Mouse (Mus musculus) embryonic facial prominence, embryonic 11.5 days (tissue): ENCODE data around the gene Olfr25. TPM values are rescaled to one million over a fixed set of nuclear protein-coding genes. Genes with fewer than 3 reads are reported as not detected.

Experiments
- ATAC-seq: fragments of 200-750 bp; cut with Nextera tagmentation; replicated peaks from 2 replicates; pipeline ENCODE4 v1.8.0; 2017; ENCODE audit warnings: low read depth; ENCODE audit not compliant: insufficient number of reproducible peaks, low FRiP score, low TSS enrichment
- DNase-seq: peaks from one replicate; pipeline ENCODE4 v3.0.0-alpha.2; 2015; ENCODE audit warnings: low spot score
- H3K27ac ChIP-seq: fragments of 300-500 bp; sonication (generic); replicated peaks from 2 replicates; pipeline ENCODE4 v1.5.1; 2014; ENCODE audit warnings: mild to moderate bottlenecking, low read depth, low read length, control low read depth
- H3K27me3 ChIP-seq: fragments of 300-500 bp; sonication (generic); 2 replicates; pipeline ENCODE4 v1.6.1; 2014; ENCODE audit warnings: mild to moderate bottlenecking, low read length, moderate library complexity, mixed read lengths; ENCODE audit not compliant: control insufficient read depth, insufficient read depth
- H3K36me3 ChIP-seq: fragments of 300-500 bp; sonication (generic); replicated peaks from 2 replicates; pipeline ENCODE4 v1.6.1; 2014; ENCODE audit warnings: low read depth, mild to moderate bottlenecking, low read length, moderate library complexity, mixed read lengths; ENCODE audit not compliant: control insufficient read depth, insufficient read depth
- H3K4me1 ChIP-seq: fragments of 300-500 bp; sonication (generic); 2 replicates; pipeline ENCODE4 v1.6.1; 2014; ENCODE audit warnings: low read length, mixed read lengths; ENCODE audit not compliant: control insufficient read depth, insufficient read depth
- H3K4me2 ChIP-seq: fragments of 300-500 bp; sonication (generic); 2 replicates; pipeline ENCODE4 v1.6.1; 2014; ENCODE audit warnings: low read depth, mild to moderate bottlenecking, control low read depth, low read length, moderate library complexity
- H3K4me3 ChIP-seq: fragments of 300-500 bp; sonication (generic); 2 replicates; pipeline ENCODE4 v1.5.1; 2014; ENCODE audit warnings: low read depth, low read length, control low read depth
- H3K9ac ChIP-seq: fragments of 300-500 bp; sonication (generic); replicated peaks from 2 replicates; pipeline ENCODE4 v1.6.1; 2014; ENCODE audit warnings: mild to moderate bottlenecking, control low read depth, low read length
- H3K9me3 ChIP-seq: fragments of 300-500 bp; sonication (generic); replicated peaks from 2 replicates; pipeline ENCODE4 v1.6.1; 2016; ENCODE audit warnings: mild to moderate bottlenecking, low read length, inconsistent platforms, mixed read lengths; ENCODE audit not compliant: control insufficient read depth
- WGBS: fragments of 180-500 bp; shearing (Covaris S2); extraction: QIAGEN DNeasy Blood & Tissue Kit; methylation state at CpG from one replicate; pipeline ENCODE4 v1.1.7; 2014; 5-methylcytosine and 5-hydroxymethylcytosine counted together
- polyA plus RNA-seq: library from polyadenylated mRNA; unstranded; fragments of >200 nt; fragmentation: Nextera tagmentation; extraction: Ambion mirVana; gene quantifications from 2 replicates; pipeline ENCODE4 v1.2.1, GENCODE M21; 2014

Olfr25 gene
- not detected in 2 replicates for polyA plus RNA-seq

DNA sequence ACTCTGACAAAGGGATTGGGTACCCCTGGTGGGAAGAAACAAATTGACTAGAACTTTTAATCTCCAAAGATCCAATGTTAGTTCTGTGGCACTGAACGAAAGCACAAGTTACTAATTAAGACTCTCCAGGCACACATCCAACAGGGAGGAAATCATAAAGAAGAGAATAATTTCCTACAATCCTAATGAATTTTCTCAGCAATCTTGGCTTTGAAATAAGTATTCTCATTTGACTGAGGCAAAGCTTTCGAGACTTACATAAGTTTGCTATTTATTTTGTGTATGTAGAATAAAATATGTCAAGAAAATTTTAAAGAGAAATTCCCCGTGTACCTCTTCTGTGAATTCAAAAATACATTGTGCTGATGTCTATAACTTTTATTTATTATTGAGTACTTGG lies at the start of gene Olfr25:
Olfr25 (plus strand) TSS at position 301 of the 400 bp plus-strand sequence.
- Histone ChIP-seq H3K4me3 (no peak within 1 kb of the TSS), H3K9me3 (no peaks in the 10 kb centered on the region), H3K36me3 (no peaks in the 10 kb centered on the region), H3K27me3 (no peaks in the 10 kb centered on the region), H3K27ac (no peak within 1 kb of the TSS), H3K9ac (no peak within 1 kb of the TSS), H3K4me2 (no peak within 1 kb of the TSS), H3K4me1 (no peaks in the 10 kb centered on the region)
- DNase-seq (no peak), ATAC-seq (no peak)
- 84% methylated on average over 3 of the region's 3 CpGs for WGBS

DNA sequence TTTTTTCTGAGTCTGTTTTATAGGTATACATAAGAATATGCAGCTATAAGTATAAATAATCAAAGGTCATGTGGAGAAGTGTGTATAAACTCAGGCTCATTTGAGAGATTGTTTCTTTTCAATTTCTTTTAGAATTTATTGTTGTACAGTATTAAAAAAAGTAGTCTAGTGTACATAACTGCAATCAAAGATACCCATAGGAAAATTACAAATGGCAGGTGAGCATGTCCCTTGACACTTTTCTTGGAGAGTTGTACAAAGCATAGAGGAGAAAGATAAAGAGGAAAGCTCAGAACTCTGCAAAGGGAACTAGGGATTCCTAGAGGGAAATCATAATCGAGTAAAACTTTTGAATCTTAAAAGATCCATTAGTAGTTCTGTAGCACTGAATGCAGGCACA lies 38.1 kb upstream of the Olfr25 start, which contains the start of gene Olfr896-ps1:
Olfr896-ps1 (plus strand) TSS at position 301 of the 400 bp plus-strand sequence.
- Histone ChIP-seq H3K4me3 (no peak within 1 kb of the TSS), H3K4me2 (no peak within 1 kb of the TSS), H3K36me3 (no peaks in the 10 kb centered on the region), H3K27me3 (no peaks in the 10 kb centered on the region), H3K27ac (no peak within 1 kb of the TSS), H3K9me3 (no peaks in the 10 kb centered on the region), H3K9ac (no peak within 1 kb of the TSS), H3K4me1 (no peaks in the 10 kb centered on the region)
- ATAC-seq (no peak), DNase-seq (no peak)
- 90% methylated on average over 1 of the region's 1 CpGs for WGBS

DNA sequence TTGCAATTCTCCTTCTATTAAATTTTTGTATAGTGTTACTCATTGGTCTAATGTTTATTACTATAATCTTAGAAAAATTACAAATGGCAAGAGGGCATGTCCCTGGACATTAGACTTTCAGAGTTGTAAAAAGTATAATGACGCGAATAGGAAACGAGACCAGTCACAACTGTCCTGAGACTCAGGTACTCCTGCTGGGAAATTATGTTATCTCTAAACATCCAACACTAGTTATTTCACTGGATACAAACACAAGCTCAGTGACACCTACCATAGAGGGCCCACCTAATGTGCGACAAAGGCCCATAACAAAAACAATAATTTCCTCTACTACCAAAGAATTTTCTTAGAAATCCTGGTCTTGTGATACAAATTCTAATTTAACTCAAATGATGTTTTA lies 19.3 kb downstream of the Olfr25 start, which contains the start of gene Olfr898:
Olfr898 (plus strand) TSS at position 301 of the 400 bp plus-strand sequence.
- H3K9me3 ChIP-seq, result no peaks in the 10 kb centered on the region
- no peak for ATAC-seq
- no peak within 1 kb of the TSS for H3K4me3 ChIP-seq
- H3K9ac ChIP-seq, result no peak within 1 kb of the TSS
- DNase-seq, result no peak
- H3K36me3 ChIP-seq, result no peaks in the 10 kb centered on the region
- H3K4me2 ChIP-seq, result no peak within 1 kb of the TSS
- no peak within 1 kb of the TSS for H3K27ac ChIP-seq
- no peaks in the 10 kb centered on the region for H3K27me3 ChIP-seq
- H3K4me1 ChIP-seq, result no peaks in the 10 kb centered on the region
- whole genome bisulfite sequencing, result 96% methylated on average over 4 of the region's 4 CpGs

DNA sequence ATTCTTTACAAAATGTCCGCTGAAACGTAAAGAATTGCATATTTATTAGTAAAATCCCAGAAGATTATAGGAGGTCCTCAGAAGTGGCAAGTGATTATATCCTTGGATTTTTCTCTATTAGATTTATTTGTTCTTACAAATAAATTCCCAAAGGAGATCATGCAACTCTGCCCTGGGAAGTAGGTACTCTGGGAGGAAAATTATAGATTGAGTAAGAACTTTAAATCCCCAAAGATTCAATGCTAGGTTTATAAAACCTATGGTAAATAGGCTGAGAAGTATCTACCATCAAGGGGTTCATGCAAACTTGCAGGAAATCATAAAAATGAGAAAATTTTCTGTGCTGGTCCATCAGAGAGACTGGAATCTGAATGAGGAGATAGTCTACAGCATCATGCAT lies 37.7 kb downstream of the Olfr25 start, which contains the start of gene Olfr250:
Olfr250 (plus strand) TSS at position 301 of the 400 bp plus-strand sequence.
- Histone ChIP-seq H3K27ac (no peak within 1 kb of the TSS), H3K36me3 (no peaks in the 10 kb centered on the region), H3K27me3 (no peaks in the 10 kb centered on the region), H3K4me1 (no peaks in the 10 kb centered on the region), H3K4me2 (no peak within 1 kb of the TSS), H3K4me3 (no peak within 1 kb of the TSS), H3K9ac (no peak within 1 kb of the TSS), H3K9me3 (no peaks in the 10 kb centered on the region)
- 99% methylated on average over 2 of the region's 2 CpGs for WGBS
- no peak for DNase-seq
- ATAC-seq, result no peak

DNA sequence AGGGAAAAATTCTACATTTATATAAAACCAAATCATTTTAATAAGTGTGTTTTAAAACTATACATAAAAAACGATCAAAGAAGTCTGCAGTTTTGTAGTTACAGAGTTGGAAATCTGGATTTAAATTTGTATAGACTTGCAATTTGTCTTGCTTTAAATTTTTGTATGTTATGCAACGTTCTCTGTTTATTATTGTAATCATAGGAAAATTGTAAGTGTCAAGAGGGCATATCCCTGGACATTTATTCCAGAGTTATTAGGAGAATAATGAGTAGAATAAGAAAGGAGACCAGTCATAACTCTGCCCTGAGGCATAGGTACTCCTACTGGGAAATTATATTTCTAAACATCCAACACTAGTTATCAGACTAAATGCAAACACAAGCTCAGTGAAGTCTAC lies 47.9 kb downstream of the Olfr25 start, which contains the start of gene Olfr251:
Olfr251 (plus strand) TSS at position 301 of the 400 bp plus-strand sequence.
- Histone ChIP-seq H3K9me3 (no peaks in the 10 kb centered on the region), H3K27me3 (no peaks in the 10 kb centered on the region), H3K4me3 (no peak within 1 kb of the TSS), H3K4me2 (no peak within 1 kb of the TSS), H3K9ac (no peak within 1 kb of the TSS), H3K4me1 (no peaks in the 10 kb centered on the region), H3K36me3 (no peaks in the 10 kb centered on the region), H3K27ac (no peak within 1 kb of the TSS)
- DNase-seq (no peak), ATAC-seq (no peak)
- WGBS, result 60% methylated on average over 2 of the region's 2 CpGs

Other genes with a start within 250 kb of the Olfr25 start
- gene Olfr887, start 245.0 kb upstream of the Olfr25 start, polyA plus RNA-seq, result not detected in 2 replicates
- gene Olfr888, start 220.9 kb upstream of the Olfr25 start, polyA plus RNA-seq, result not detected in 2 replicates
- gene Olfr889, start 213.9 kb upstream of the Olfr25 start, polyA plus RNA-seq, result 0.04 and 0.13 TPM in 2 replicates
- gene Olfr890, start 186.5 kb upstream of the Olfr25 start, polyA plus RNA-seq, result not detected in 2 replicates
- not detected in 2 replicates for gene Olfr891, start 148.2 kb upstream of the Olfr25 start, polyA plus RNA-seq
- not detected in 2 replicates for gene Olfr893, start 120.7 kb upstream of the Olfr25 start, polyA plus RNA-seq
- not detected in 2 replicates for gene Olfr894, start 111.0 kb upstream of the Olfr25 start, polyA plus RNA-seq
- gene Olfr143, start 76.3 kb upstream of the Olfr25 start, polyA plus RNA-seq, result not detected in 2 replicates
- gene Olfr895, start 61.2 kb upstream of the Olfr25 start, polyA plus RNA-seq, result not detected in 2 replicates
- not detected in 2 replicates for gene Olfr896-ps1, start 38.0 kb upstream of the Olfr25 start, polyA plus RNA-seq
- gene Olfr898, start 19.4 kb downstream of the Olfr25 start, polyA plus RNA-seq, result not detected in 2 replicates
- not detected in 2 replicates for gene Olfr250, start 37.8 kb downstream of the Olfr25 start, polyA plus RNA-seq
- gene Olfr251, start 48.0 kb downstream of the Olfr25 start, polyA plus RNA-seq, result not detected in 2 replicates
- gene Olfr147, start 72.6 kb downstream of the Olfr25 start, polyA plus RNA-seq, result not detected in 2 replicates
- not detected in 2 replicates for gene Olfr901, start 100.4 kb downstream of the Olfr25 start, polyA plus RNA-seq
- not detected in 2 replicates for gene Olfr902, start 118.6 kb downstream of the Olfr25 start, polyA plus RNA-seq
- gene Olfr904, start 134.1 kb downstream of the Olfr25 start, polyA plus RNA-seq, result not detected in 2 replicates
- not detected in 2 replicates for gene Olfr905, start 142.0 kb downstream of the Olfr25 start, polyA plus RNA-seq
- gene Olfr906, start 158.0 kb downstream of the Olfr25 start, polyA plus RNA-seq, result not detected in 2 replicates
- gene Olfr907, start 166.7 kb downstream of the Olfr25 start, polyA plus RNA-seq, result not detected in 2 replicates
- not detected in 2 replicates for gene Olfr911-ps1, start 192.5 kb downstream of the Olfr25 start, polyA plus RNA-seq
- gene Olfr910, start 208.8 kb downstream of the Olfr25 start, polyA plus RNA-seq, result not detected in 2 replicates